ENCODE assay signal across 7 mouse cellular contexts in the genomic region with DNA sequence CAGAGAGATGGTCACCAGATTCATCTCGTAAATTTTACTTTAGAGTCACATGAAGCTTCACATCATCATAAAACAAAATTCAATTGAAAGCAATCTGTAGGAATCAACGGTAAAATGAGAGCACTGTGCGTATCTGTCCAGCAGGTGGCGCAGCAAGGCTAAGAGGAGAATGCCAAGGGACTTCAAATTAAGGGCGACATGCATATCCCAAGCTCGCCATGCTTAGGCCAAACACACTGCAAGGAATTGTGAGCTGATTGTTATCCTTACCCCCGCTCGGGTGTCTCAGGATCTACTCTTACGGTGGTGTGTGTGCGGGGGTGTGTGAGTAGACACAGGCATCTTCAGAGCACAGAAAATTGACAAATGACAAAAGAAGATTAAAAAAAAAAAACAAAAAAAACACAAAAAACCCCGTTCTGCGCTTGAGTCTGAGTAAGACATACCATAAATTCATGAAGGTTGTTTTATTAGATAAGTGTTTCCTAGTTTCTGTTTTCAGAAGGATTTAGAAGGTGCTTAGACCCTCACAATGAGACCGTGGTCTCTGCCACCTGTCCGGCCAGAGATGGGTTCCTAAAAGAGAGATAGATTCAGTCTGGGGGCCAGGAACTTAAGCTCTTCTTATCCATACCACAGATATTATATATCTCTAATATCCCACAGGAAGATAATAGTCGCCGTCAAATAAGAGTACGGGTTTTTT.
A peak's percentile ranks its signal among the peaks of the same experiment; 100 is the strongest.
DNase-seq lines count a peak whose midpoint lies in the region; ATAC-seq and TF ChIP-seq lines count a peak whose summit lies in the region.

No protein-coding gene starts in this region.

- intact Hi-C loops in heart, adult 2 months (cut with DNase I): no loop called here

- no peaks in the 10 kb centered on the region for H3K9me3 ChIP-seq in limb, embryonic 10.5 days (replicated peaks)
- no peaks in the 10 kb centered on the region for H3K9me3 ChIP-seq in midbrain, embryonic 14.5 days (ENCODE audit: control insufficient read depth, low read length)
- no peaks in the 10 kb centered on the region for H3K9me3 ChIP-seq in stomach, embryonic 14.5 days (ENCODE audit: control insufficient read depth, low read depth, low read length)

- no peaks in the 10 kb centered on the region; the same call in 1 of the 2 replicates for H3K4me1 ChIP-seq in heart, adult 2 months (ENCODE audit: control insufficient read depth, insufficient read depth, low read length)
- no peaks in the 10 kb centered on the region for H3K4me1 ChIP-seq in kidney, adult 2 months (ENCODE audit: control insufficient read depth, insufficient read depth, low read length)
- H3K4me1 ChIP-seq in limb, embryonic 10.5 days: 0 out of 2 replicates have a peak, but pooled peaks cover 2% of the 10 kb centered on the region
- no peaks in the 10 kb centered on the region; the same call in 1 of the 2 replicates for H3K4me1 ChIP-seq in midbrain, embryonic 14.5 days (ENCODE audit: control insufficient read depth, insufficient read depth, low read length)
- H3K4me1 ChIP-seq in stomach, embryonic 14.5 days (ENCODE audit: control insufficient read depth, insufficient read depth, low read length): no peaks in the 10 kb centered on the region

- H3K4me3 ChIP-seq in heart, adult 2 months: no peak overlapping the region
- no peak overlapping the region for H3K4me3 ChIP-seq in kidney, adult 2 months (ENCODE audit: insufficient read depth, low read depth, low read length)
- H3K4me3 ChIP-seq in limb, embryonic 10.5 days: no peak overlapping the region
- 0 out of 2 replicates have a peak overlapping the region, but pooled peaks have one; percentile 18 for H3K4me3 ChIP-seq in midbrain, embryonic 14.5 days (replicated peaks; ENCODE audit: low read depth, low read length)
- H3K4me3 ChIP-seq in stomach, embryonic 14.5 days (ENCODE audit: low read depth, low read length): no peak overlapping the region

- TF ChIP-seq EP300 in heart, adult 2 months (IDR thresholded peaks at IDR 0.05; ENCODE audit: insufficient read depth, low read depth, low read length): no peak

- H3K9ac ChIP-seq in heart, adult 2 months (ENCODE audit: low read depth, low read length): no peak overlapping the region
- no peak overlapping the region for H3K9ac ChIP-seq in midbrain, embryonic 14.5 days (replicated peaks; ENCODE audit: low read length)
- no peak overlapping the region for H3K9ac ChIP-seq in stomach, embryonic 14.5 days (replicated peaks; ENCODE audit: low read depth, low read length)

- peak; percentile 73 for DNase-seq in adrenal gland, postnatal 25 days
- peak; percentile 77 for DNase-seq in embryo, embryonic 9.5 days (ENCODE audit: extremely low spot score)
- peak; percentile 36 to 54 for DNase-seq in heart, adult 2 months
- DNase-seq in kidney, adult 2 months: peak; percentile 57
- DNase-seq in limb, embryonic 10.5 days (ENCODE audit: low spot score): peak; percentile 81
- DNase-seq in midbrain, embryonic 14.5 days: peak; percentile 95

- no peaks in the 10 kb centered on the region for H3K36me3 ChIP-seq in heart, adult 2 months (ENCODE audit: control insufficient read depth, insufficient read depth, low read length)
- no peaks in the 10 kb centered on the region for H3K36me3 ChIP-seq in kidney, adult 2 months (ENCODE audit: control insufficient read depth, insufficient read depth, low read length)
- no peaks in the 10 kb centered on the region for H3K36me3 ChIP-seq in limb, embryonic 10.5 days
- no peaks in the 10 kb centered on the region for H3K36me3 ChIP-seq in midbrain, embryonic 14.5 days (ENCODE audit: control insufficient read depth, insufficient read depth, low read length)
- no peaks in the 10 kb centered on the region for H3K36me3 ChIP-seq in stomach, embryonic 14.5 days (ENCODE audit: control insufficient read depth, insufficient read depth, low read length)

- no peak overlapping the region for H3K27ac ChIP-seq in heart, adult 2 months
- H3K27ac ChIP-seq in kidney, adult 2 months (ENCODE audit: insufficient read depth, low read depth, low read length): no peak overlapping the region
- H3K27ac ChIP-seq in limb, embryonic 10.5 days: no peak overlapping the region
- H3K27ac ChIP-seq in midbrain, embryonic 14.5 days (replicated peaks; ENCODE audit: low read depth, low read length): no peak overlapping the region
- no peak overlapping the region for H3K27ac ChIP-seq in stomach, embryonic 14.5 days (ENCODE audit: low read length)

- peak; percentile 87 for TF ChIP-seq CTCF in heart, adult 2 months (IDR thresholded peaks at IDR 0.05)
- peak; percentile 85 for TF ChIP-seq CTCF in kidney, adult 2 months (conservative IDR thresholded peaks at IDR 0.05; ENCODE audit: insufficient read depth, insufficient read length, low read depth, low read length)

- WGBS in heart, adult 2 months: 16% methylated on average over 17 of the region's 17 CpGs
- 14% methylated on average over 17 of the region's 17 CpGs for WGBS in kidney, adult 2 months
- WGBS in limb, embryonic 10.5 days: 22% methylated on average over 17 of the region's 17 CpGs
- WGBS in midbrain, embryonic 14.5 days: 13% methylated on average over 17 of the region's 17 CpGs
- WGBS in stomach, embryonic 14.5 days: 13% methylated on average over 17 of the region's 17 CpGs

- peak overlapping the region; percentile 51 for H3K4me2 ChIP-seq in midbrain, embryonic 14.5 days (ENCODE audit: low read length)
- H3K4me2 ChIP-seq in stomach, embryonic 14.5 days (replicated peaks; ENCODE audit: low read depth, low read length): 0 out of 2 replicates have a peak overlapping the region, but pooled peaks have one; percentile 20

- peak; percentile 81 for ATAC-seq in midbrain, embryonic 14.5 days (ENCODE audit: low FRiP score, low TSS enrichment)
- no peak for ATAC-seq in stomach, embryonic 14.5 days (ENCODE audit: insufficient number of reproducible peaks, insufficient read depth, low FRiP score, low read depth)

- no peaks in the 10 kb centered on the region for H3K79me2 ChIP-seq in heart, adult 2 months (replicated peaks; ENCODE audit: control insufficient read depth, insufficient read depth, low read length)

- no peak for TF ChIP-seq POLR2A in heart, adult 2 months (IDR thresholded peaks at IDR 0.05; ENCODE audit: insufficient read depth, low read depth, low read length)
- no peak for TF ChIP-seq POLR2A in kidney, adult 2 months (IDR thresholded peaks at IDR 0.05; ENCODE audit: low read depth, low read length)

- H3K27me3 ChIP-seq in heart, adult 2 months (ENCODE audit: control insufficient read depth, insufficient read depth, low read length): no peaks in the 10 kb centered on the region
- no peaks in the 10 kb centered on the region for H3K27me3 ChIP-seq in kidney, adult 2 months (replicated peaks; ENCODE audit: control insufficient read depth, insufficient read depth, low read length)
- H3K27me3 ChIP-seq in limb, embryonic 10.5 days (ENCODE audit: low read depth, poor library complexity, severe bottlenecking): no peaks in the 10 kb centered on the region
- H3K27me3 ChIP-seq in midbrain, embryonic 14.5 days (ENCODE audit: control insufficient read depth, insufficient read depth, low read length): no peaks in the 10 kb centered on the region
- no peaks in the 10 kb centered on the region for H3K27me3 ChIP-seq in stomach, embryonic 14.5 days (ENCODE audit: control insufficient read depth, insufficient read depth, low read length)

Comparison
In these comparisons a context has a peak if more than half of its experiments do, and no peak if none do; other contexts are left out.
1. DNase-seq: peak in every context shown above with its lines; median percentile 95 in midbrain, embryonic 14.5 days; 81 in limb, embryonic 10.5 days; 77 in embryo, embryonic 9.5 days; 73 in adrenal gland, postnatal 25 days; 57 in kidney, adult 2 months; 45 in heart, adult 2 months.